Mouse (Mus musculus): ENCODE results near the gene Gadd45a. TPM values are rescaled to one million over a fixed set of nuclear protein-coding genes. Genes with fewer than 3 reads are reported as not detected.

Gadd45a gene
- polyA plus RNA-seq, 1 experiment from 2014 or later = 27.0 TPM

GRCm38 (mm10) chr6:66988363-66988762 lies 48.9 kb downstream of the Gadd45a start:
- Histone ChIP-seq H3K36me3 (replicated peaks) (no peaks in the 10 kb centered on the region), H3K9me3 (no peaks in the 10 kb centered on the region), H3K27me3 (no peaks in the 10 kb centered on the region), H3K4me2 (no peak overlapping the region), H3K4me1 (no peaks in the 10 kb centered on the region), H3K4me3 (replicated peaks) (no peak overlapping the region), H3K27ac (no peak overlapping the region), H3K9ac (no peak overlapping the region)
- WGBS = 80% methylated on average over 9 of the region's 9 CpGs
- ATAC-seq (ENCODE audit: low FRiP score) = no peak

- H3K9ac ChIP-seq = no peak overlapping the region
- 89% methylated on average over 3 of the region's 3 CpGs for WGBS
- H3K27ac ChIP-seq = no peak overlapping the region
- H3K4me1 ChIP-seq = no peaks in the 10 kb centered on the region
- no peak overlapping the region for H3K4me3 ChIP-seq (replicated peaks)
- no peaks in the 10 kb centered on the region for H3K36me3 ChIP-seq (replicated peaks)
- H3K9me3 ChIP-seq = no peaks in the 10 kb centered on the region
- H3K4me2 ChIP-seq = no peak overlapping the region
- no peaks in the 10 kb centered on the region for H3K27me3 ChIP-seq
- no peak for ATAC-seq (ENCODE audit: low FRiP score)
Observed at GRCm38 (mm10) chr6:66987643-66988042, 49.6 kb downstream of the Gadd45a start.

GRCm38 (mm10) chr6:66986063-66986462 lies 51.2 kb downstream of the Gadd45a start:
- Histone ChIP-seq H3K27me3 (no peaks in the 10 kb centered on the region), H3K9ac (no peak overlapping the region), H3K9me3 (no peaks in the 10 kb centered on the region), H3K4me1 (no peaks in the 10 kb centered on the region), H3K4me3 (replicated peaks) (no peak overlapping the region), H3K27ac (no peak overlapping the region), H3K4me2 (no peak overlapping the region), H3K36me3 (replicated peaks) (no peaks in the 10 kb centered on the region)
- WGBS = 86% methylated on average over 12 of the region's 12 CpGs
- no peak for ATAC-seq (ENCODE audit: low FRiP score)

- no peak for ATAC-seq (ENCODE audit: low FRiP score)
- Histone ChIP-seq H3K27me3 (no peaks in the 10 kb centered on the region), H3K9me3 (no peaks in the 10 kb centered on the region), H3K36me3 (replicated peaks) (no peaks in the 10 kb centered on the region), H3K4me3 (replicated peaks) (no peak overlapping the region), H3K4me1 (no peaks in the 10 kb centered on the region), H3K27ac (no peak overlapping the region), H3K9ac (no peak overlapping the region), H3K4me2 (no peak overlapping the region)
- 75% methylated on average over 7 of the region's 7 CpGs for WGBS
Observed at GRCm38 (mm10) chr6:66985500-66985899, 51.8 kb downstream of the Gadd45a start.

Other genes with a start within 250 kb of the Gadd45a start
- gene Vmn1r39, start 226.8 kb downstream of the Gadd45a start, polyA plus RNA-seq (2016; fragmentation: Nextera tagmentation; extraction: Ambion mirVana) = not detected in 2 replicates
- 31.8 and 34.4 TPM in 2 replicates for gene Gng12, start 141.1 kb downstream of the Gadd45a start, polyA plus RNA-seq (2016; fragmentation: Nextera tagmentation; extraction: Ambion mirVana)
- gene Serbp1, start 200.7 kb upstream of the Gadd45a start, polyA plus RNA-seq (2016; fragmentation: Nextera tagmentation; extraction: Ambion mirVana) = 476 and 480 TPM in 2 replicates

Data from forebrain, embryonic 12.5 days (tissue).